Mouse (Mus musculus): ENCODE measurements around the gene Abhd14a. TPM values are rescaled to one million over a fixed set of nuclear protein-coding genes. Genes with fewer than 3 reads are reported as not detected.

Abhd14a gene
- polyA plus RNA-seq, 1 experiment from 2014 or later = 40.4 TPM

- Histone ChIP-seq H3K4me1 (peaks cover 82% of the 10 kb centered on the region), H3K27me3 (replicated peaks; ENCODE audit: low read depth, poor library complexity, severe bottlenecking) (no peaks in the 10 kb centered on the region), H3K4me3 (peak overlapping the region; percentile 63), H3K36me3 (replicated peaks) (no peaks in the 10 kb centered on the region), H3K27ac (replicated peaks) (peak overlapping the region; percentile 84), H3K9me3 (no peaks in the 10 kb centered on the region)
- 42% methylated on average over 9 of the region's 9 CpGs for WGBS
- no peak for DNase-seq (ENCODE audit: low spot score)
These were observed 473 bp upstream of the Abhd14a start for GRCm38 (mm10) chr9:106447951-106448350.

GRCm38 (mm10) chr9:106444836-106445235 lies 2.6 kb downstream of the Abhd14a start:
- DNase-seq (ENCODE audit: low spot score) = no peak
- H3K4me3 ChIP-seq = no peak overlapping the region
- peaks cover 53% of the 10 kb centered on the region for H3K4me1 ChIP-seq
- WGBS = 73% methylated on average over 4 of the region's 4 CpGs
- no peak overlapping the region for H3K27ac ChIP-seq (replicated peaks)
- no peaks in the 10 kb centered on the region for H3K36me3 ChIP-seq (replicated peaks)
- H3K27me3 ChIP-seq (replicated peaks; ENCODE audit: low read depth, poor library complexity, severe bottlenecking) = no peaks in the 10 kb centered on the region
- H3K9me3 ChIP-seq = no peaks in the 10 kb centered on the region

DNA sequence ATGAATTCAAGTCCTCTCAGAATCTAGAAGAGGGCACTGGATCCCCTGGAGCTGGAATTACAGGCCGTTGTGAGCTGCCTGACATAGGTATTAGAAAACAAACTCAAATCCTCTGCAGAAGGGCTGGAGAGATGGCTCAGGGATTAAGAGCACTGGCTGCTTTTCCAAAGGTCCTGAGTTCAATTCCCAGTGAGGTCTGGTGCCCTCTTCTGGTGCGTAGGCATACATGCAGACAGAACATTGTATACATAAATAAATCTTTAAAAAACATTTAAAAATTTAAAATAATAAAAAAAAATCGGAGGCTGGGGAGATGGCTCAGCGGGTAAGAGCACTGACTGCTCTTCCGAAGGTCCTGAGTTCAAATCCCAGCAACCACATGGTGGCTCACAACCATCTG lies 4.8 kb downstream of the Abhd14a start:
- no peaks in the 10 kb centered on the region for H3K9me3 ChIP-seq
- H3K27me3 ChIP-seq (replicated peaks; ENCODE audit: low read depth, poor library complexity, severe bottlenecking) = no peaks in the 10 kb centered on the region
- peak; percentile 8 for DNase-seq (ENCODE audit: low spot score)
- H3K4me1 ChIP-seq = peaks cover 49% of the 10 kb centered on the region
- no peak overlapping the region for H3K4me3 ChIP-seq
- WGBS = 71% methylated on average over 5 of the region's 5 CpGs
- no peak overlapping the region for H3K27ac ChIP-seq (replicated peaks)
- no peaks in the 10 kb centered on the region for H3K36me3 ChIP-seq (replicated peaks)

GRCm38 (mm10) chr9:106436566-106436965 lies 10.9 kb downstream of the Abhd14a start:
- Histone ChIP-seq H3K4me3 (no peak overlapping the region; the same call in 1 of the 2 replicates), H3K36me3 (replicated peaks) (peaks cover 44% of the 10 kb centered on the region), H3K27ac (replicated peaks) (no peak overlapping the region), H3K9me3 (no peaks in the 10 kb centered on the region), H3K4me1 (peaks cover 38% of the 10 kb centered on the region), H3K27me3 (replicated peaks; ENCODE audit: low read depth, poor library complexity, severe bottlenecking) (no peaks in the 10 kb centered on the region)
- no peak for DNase-seq (ENCODE audit: low spot score)
- WGBS = 84% methylated on average over 9 of the region's 9 CpGs

DNA sequence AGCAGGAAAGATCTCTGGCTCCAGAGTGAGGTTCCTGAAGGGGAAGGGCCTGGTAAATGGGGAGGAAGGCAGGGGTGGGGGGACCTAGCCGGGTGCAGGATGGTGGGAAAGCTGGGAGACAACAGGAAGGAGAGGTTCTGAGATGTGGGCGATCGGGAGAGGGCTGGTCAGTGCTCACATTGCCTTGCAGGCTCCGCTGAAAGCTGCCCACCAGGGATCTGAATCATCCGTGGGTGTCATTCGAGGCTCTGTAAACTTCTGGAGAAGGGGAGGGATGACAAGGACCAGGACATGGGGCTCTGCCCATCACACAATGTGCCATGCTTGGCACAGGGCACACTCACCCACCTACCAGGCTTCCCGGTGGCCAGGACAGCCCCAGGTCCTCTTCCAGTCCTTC lies 14.1 kb downstream of the Abhd14a start:
- H3K27ac ChIP-seq (replicated peaks) = no peak overlapping the region
- no peaks in the 10 kb centered on the region for H3K9me3 ChIP-seq
- H3K4me3 ChIP-seq = 0 out of 2 replicates have a peak overlapping the region, but pooled peaks have one; percentile 9
- DNase-seq (ENCODE audit: low spot score) = no peak
- H3K4me1 ChIP-seq = peaks cover 38% of the 10 kb centered on the region
- WGBS = 77% methylated on average over 7 of the region's 7 CpGs
- no peaks in the 10 kb centered on the region for H3K27me3 ChIP-seq (replicated peaks; ENCODE audit: low read depth, poor library complexity, severe bottlenecking)
- H3K36me3 ChIP-seq (replicated peaks) = peaks cover 58% of the 10 kb centered on the region

DNA sequence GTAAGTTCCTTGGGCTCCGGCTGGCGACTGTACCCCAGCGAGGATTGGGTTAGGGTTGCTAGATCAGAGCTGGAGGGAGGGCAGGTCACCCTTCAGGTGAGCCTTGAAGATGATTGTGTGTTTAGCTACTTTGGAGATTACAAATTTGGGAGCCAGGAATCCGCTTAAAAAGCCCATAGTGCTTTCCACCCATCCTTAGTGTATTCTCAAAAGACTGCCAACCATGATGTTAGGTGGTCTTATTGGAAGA lies 17.5 kb downstream of the Abhd14a start:
- 2% methylated on average over 4 of the region's 4 CpGs for WGBS
- Histone ChIP-seq H3K4me1 (peaks cover 22% of the 10 kb centered on the region), H3K36me3 (replicated peaks) (peaks cover 48% of the 10 kb centered on the region), H3K27ac (replicated peaks) (peak overlapping the region; percentile 98), H3K27me3 (replicated peaks; ENCODE audit: low read depth, poor library complexity, severe bottlenecking) (no peaks in the 10 kb centered on the region), H3K9me3 (no peaks in the 10 kb centered on the region), H3K4me3 (peak overlapping the region; percentile 91)
- no peak for DNase-seq (ENCODE audit: low spot score)

DNA sequence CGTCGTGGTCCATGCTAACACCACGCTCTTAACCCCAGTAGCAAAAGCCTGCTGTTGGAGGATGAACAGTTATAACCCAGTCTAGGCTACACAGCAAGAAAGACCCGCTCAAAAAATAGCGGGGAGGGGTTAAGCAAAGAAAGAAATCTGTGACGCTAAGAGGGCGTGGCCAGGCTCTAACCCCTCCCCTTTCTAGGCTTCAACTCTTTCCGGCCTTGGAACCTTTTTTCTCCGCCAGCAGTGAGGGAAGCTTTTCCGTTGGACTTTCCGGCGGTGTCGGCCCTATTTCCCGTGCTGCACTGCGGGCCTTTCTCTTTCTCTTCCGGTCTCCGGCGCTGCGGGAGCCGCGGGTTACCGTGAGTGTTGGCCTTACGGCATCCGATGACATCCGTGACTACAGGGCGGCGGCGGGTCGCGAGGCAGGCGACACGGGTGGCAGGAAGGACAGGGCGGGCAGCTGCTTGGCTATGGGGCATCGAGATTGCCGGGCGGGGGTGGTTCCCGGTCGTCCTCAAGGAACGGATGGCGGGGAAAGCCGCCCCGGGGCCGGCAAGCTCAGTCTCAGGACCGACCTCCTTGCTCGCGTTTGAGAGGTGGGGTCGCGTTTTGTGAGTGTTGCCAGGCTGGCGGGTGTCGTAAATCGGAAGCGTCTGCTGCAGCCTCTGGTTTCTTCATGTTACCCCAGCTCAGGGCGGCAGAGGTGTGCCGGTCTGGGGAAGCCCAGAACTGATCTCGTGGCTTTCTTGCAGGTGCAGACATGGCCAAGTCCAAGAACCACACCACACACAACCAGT lies 18.1 kb downstream of the Abhd14a start, which contains the start of gene Rpl29:
Gene Rpl29 (plus strand): TSS at position 234 of the 794 bp plus-strand sequence.
- WGBS = under 1% methylated on average over 55 of the region's 55 CpGs
- Histone ChIP-seq H3K36me3 (replicated peaks) (peaks cover 42% of the 10 kb centered on the region), H3K27ac (replicated peaks) (peak within 1 kb of the TSS; percentile 98), H3K4me1 (peaks cover 22% of the 10 kb centered on the region), H3K9me3 (no peaks in the 10 kb centered on the region), H3K27me3 (replicated peaks; ENCODE audit: low read depth, poor library complexity, severe bottlenecking) (no peaks in the 10 kb centered on the region), H3K4me3 (peak within 1 kb of the TSS; percentile 91)
- peak; percentile 94 for DNase-seq (ENCODE audit: low spot score)

DNA sequence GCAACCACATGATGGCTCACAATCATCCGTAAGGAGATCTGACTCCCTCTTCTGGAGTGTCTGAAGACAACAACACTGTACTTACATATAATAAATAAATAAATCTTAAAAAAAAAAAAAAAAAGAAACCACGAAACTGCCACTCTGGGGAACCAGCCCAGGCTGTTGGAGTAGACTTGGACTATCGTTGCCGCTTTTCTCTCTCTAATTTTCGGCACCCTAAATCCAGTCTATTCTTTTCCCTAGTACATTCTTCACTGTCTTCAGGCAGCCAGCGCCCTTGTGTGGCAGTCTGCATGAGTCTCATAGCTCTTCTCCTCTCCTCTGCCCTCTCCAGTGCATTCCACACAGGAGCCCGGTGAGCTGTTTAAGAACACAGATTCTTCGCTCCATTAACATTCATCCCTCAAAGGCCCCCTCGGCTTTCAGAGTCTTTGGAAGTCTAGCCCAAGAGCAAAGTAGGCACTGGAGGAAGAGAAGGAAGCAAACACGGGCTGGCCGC lies 18.7 kb downstream of the Abhd14a start:
- H3K27ac ChIP-seq (replicated peaks) = peak overlapping the region; percentile 98
- DNase-seq (ENCODE audit: low spot score) = no peak
- H3K27me3 ChIP-seq (replicated peaks; ENCODE audit: low read depth, poor library complexity, severe bottlenecking) = no peaks in the 10 kb centered on the region
- peaks cover 22% of the 10 kb centered on the region for H3K4me1 ChIP-seq
- WGBS = 23% methylated on average over 11 of the region's 11 CpGs
- no peaks in the 10 kb centered on the region for H3K9me3 ChIP-seq
- peak overlapping the region; percentile 91 for H3K4me3 ChIP-seq
- peaks cover 36% of the 10 kb centered on the region for H3K36me3 ChIP-seq (replicated peaks)

GRCm38 (mm10) chr9:106421865-106422160 lies 25.7 kb downstream of the Abhd14a start:
- whole genome bisulfite sequencing = 0% methylated on average over 3 of the region's 3 CpGs
- peak; percentile 89 for DNase-seq (ENCODE audit: low spot score)
- Histone ChIP-seq H3K4me3 (peak overlapping the region; percentile 35), H3K9me3 (no peaks in the 10 kb centered on the region), H3K27me3 (replicated peaks; ENCODE audit: low read depth, poor library complexity, severe bottlenecking) (peaks cover 13% of the 10 kb centered on the region), H3K4me1 (peaks cover 53% of the 10 kb centered on the region), H3K36me3 (replicated peaks) (no peaks in the 10 kb centered on the region), H3K27ac (replicated peaks) (peak overlapping the region; percentile 75; the same call in 1 of the 2 replicates)

GRCm38 (mm10) chr9:106421033-106421864 lies 26.2 kb downstream of the Abhd14a start:
- 5% methylated on average over 18 of the region's 18 CpGs for WGBS
- H3K36me3 ChIP-seq (replicated peaks) = no peaks in the 10 kb centered on the region
- peaks cover 13% of the 10 kb centered on the region for H3K27me3 ChIP-seq (replicated peaks; ENCODE audit: low read depth, poor library complexity, severe bottlenecking)
- H3K4me3 ChIP-seq = peak overlapping the region; percentile 35
- H3K4me1 ChIP-seq = peaks cover 53% of the 10 kb centered on the region
- no peak for DNase-seq (ENCODE audit: low spot score)
- H3K9me3 ChIP-seq = no peaks in the 10 kb centered on the region
- peak overlapping the region; percentile 75 for H3K27ac ChIP-seq (replicated peaks)

- DNase-seq (ENCODE audit: low spot score) = peak; percentile 83
- H3K4me1 ChIP-seq = peaks cover 53% of the 10 kb centered on the region
- H3K27me3 ChIP-seq (replicated peaks; ENCODE audit: low read depth, poor library complexity, severe bottlenecking) = peaks cover 13% of the 10 kb centered on the region
- H3K27ac ChIP-seq (replicated peaks) = peak overlapping the region; percentile 75
- no peaks in the 10 kb centered on the region for H3K36me3 ChIP-seq (replicated peaks)
- H3K9me3 ChIP-seq = no peaks in the 10 kb centered on the region
- H3K4me3 ChIP-seq = peak overlapping the region; percentile 35
- WGBS = 0% methylated on average over 2 of the region's 2 CpGs
These were observed 26.9 kb downstream of the Abhd14a start for GRCm38 (mm10) chr9:106420608-106421007.

DNA sequence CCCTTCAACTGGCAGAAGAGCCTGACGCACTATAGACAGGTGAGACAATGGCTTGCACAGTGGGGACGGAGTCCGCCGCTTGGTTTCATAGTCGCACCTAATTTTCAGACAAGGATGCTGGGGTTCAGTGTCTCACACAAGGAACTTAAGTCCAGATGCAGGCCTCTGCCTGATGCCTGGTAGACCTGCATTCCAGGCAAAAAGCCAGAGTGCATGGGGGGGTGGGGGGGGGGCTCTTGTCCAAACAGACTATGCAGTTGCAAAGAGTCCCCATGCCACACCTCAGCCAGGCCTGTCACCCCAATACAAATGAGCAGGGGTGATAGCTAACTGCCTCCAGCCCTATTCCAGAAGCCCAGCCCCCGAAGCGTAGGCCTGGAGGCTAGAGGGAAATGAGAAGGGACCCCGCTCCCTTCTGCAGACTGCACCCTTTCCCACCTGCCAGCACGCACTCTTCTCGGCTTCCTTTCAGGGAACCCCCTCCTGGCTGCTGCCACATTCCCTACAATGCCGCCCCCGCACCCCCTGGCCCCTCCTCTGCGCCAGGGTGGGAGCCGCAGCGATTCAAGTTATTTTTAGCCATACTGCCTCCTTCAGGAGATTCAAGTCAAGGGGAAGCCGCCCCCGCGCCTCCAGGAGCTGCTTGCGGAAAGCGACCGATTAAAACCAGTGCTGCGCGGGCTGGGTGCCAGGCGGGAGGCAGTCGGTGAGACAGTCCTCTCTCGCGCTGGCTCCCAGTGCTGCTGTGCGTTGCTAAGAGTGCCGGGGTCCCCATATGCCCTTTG lies 29.4 kb downstream of the Abhd14a start:
- WGBS = 17% methylated on average over 29 of the region's 29 CpGs
- H3K27ac ChIP-seq (replicated peaks) = peak overlapping the region; percentile 84
- H3K36me3 ChIP-seq (replicated peaks) = no peaks in the 10 kb centered on the region
- peak; percentile 81 for DNase-seq (ENCODE audit: low spot score)
- no peaks in the 10 kb centered on the region for H3K9me3 ChIP-seq
- peak overlapping the region; percentile 51 for H3K4me3 ChIP-seq
- peaks cover 13% of the 10 kb centered on the region for H3K27me3 ChIP-seq (replicated peaks; ENCODE audit: low read depth, poor library complexity, severe bottlenecking)
- H3K4me1 ChIP-seq = peaks cover 48% of the 10 kb centered on the region
